8 mouse cellular contexts compared by ENCODE assay signal in the genomic region with DNA sequence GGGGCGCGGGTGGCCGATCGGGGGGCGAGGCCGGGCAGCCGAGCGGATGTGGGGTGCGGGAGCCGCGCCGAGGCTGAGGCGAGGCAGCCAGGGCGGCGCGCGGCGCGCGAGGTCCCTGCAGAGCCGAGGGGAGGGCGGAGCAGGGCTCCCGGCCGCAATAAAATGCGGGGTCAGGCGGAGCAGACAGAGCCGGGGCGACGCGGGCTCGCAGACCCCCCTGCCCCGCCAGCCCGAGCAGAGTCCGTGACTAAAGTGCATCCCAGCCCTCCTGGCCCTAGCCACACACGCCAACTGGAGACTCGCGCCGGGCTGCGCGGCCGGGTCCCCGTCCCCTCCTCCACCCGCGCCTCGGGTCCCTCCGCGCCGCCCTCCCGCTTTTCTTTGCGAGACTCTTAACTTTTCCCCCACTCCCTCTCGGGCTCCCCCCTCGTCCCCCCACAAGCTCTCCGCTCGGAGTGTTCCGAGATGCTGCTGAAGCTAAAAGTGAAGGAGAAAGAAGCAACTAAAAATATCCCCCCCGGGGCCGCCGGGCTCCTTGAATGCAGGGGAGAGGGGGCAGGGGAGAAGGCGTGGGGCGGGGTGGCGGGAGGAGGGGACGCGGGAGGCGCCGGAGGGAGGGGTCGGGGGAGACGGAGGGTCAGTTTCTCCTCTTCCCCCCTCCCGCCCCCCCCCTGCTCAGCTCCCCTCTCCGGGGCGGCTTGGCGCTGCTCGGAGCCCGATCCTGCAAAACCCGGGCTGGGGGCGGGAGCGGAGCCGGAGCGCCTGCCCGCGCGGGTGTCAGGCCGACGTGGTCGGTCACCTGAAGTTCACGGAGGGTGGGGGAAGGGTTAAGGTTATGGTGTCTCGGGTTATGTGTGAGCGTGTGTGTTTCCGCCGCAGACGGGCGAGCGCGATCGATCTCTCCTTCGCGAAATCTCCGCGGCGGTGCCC. TPM values are rescaled to one million over a fixed set of nuclear protein-coding genes. Genes with fewer than 3 reads are reported as not detected.
DNase-seq lines count a peak whose midpoint lies in the region; ATAC-seq lines count a peak whose summit lies in the region.

No protein-coding gene starts in this region.

- peaks cover 11% of the 10 kb centered on the region; the same call in 1 of the 2 replicates for H3K4me1 ChIP-seq in forebrain, embryonic 11.5 days (replicated peaks; ENCODE audit: control insufficient read depth, insufficient read depth, low read length)
- peaks cover 23% of the 10 kb centered on the region for H3K4me1 ChIP-seq in heart, embryonic 16.5 days (ENCODE audit: control insufficient read depth, insufficient read depth, low read length)
- no peaks in the 10 kb centered on the region; the same call in 1 of the 2 replicates for H3K4me1 ChIP-seq in liver, embryonic 16.5 days (ENCODE audit: control insufficient read depth, low read depth, low read length)
- H3K4me1 ChIP-seq in neural tube, embryonic 13.5 days (replicated peaks): peaks cover 48% of the 10 kb centered on the region

- ATAC-seq in forebrain, embryonic 11.5 days (replicated peaks; ENCODE audit: low FRiP score): peak; percentile 84
- ATAC-seq in heart, embryonic 16.5 days (replicated peaks; ENCODE audit: extremely low read depth, insufficient read depth, low FRiP score): peak; percentile 76
- ATAC-seq in liver, embryonic 16.5 days (ENCODE audit: low read depth): peak; percentile 60
- ATAC-seq in neural tube, embryonic 13.5 days (ENCODE audit: low read depth): peak; percentile 85

- no peaks in the 10 kb centered on the region for H3K9me3 ChIP-seq in forebrain, embryonic 11.5 days (ENCODE audit: control insufficient read depth, low read length)
- H3K9me3 ChIP-seq in heart, embryonic 16.5 days (replicated peaks; ENCODE audit: control insufficient read depth, low read length): no peaks in the 10 kb centered on the region
- no peaks in the 10 kb centered on the region for H3K9me3 ChIP-seq in liver, embryonic 16.5 days (replicated peaks; ENCODE audit: control insufficient read depth, low read length)
- no peaks in the 10 kb centered on the region for H3K9me3 ChIP-seq in neural tube, embryonic 13.5 days

- 1% methylated on average over 69 of the region's 99 CpGs for WGBS in forebrain, embryonic 11.5 days
- WGBS in heart, embryonic 16.5 days: under 1% methylated on average over 77 of the region's 99 CpGs
- under 1% methylated on average over 83 of the region's 99 CpGs for whole genome bisulfite sequencing in liver, embryonic 16.5 days (ENCODE audit: insufficient replicate concordance)
- WGBS in neural tube, embryonic 13.5 days: under 1% methylated on average over 85 of the region's 99 CpGs

- no peaks in the 10 kb centered on the region for H3K36me3 ChIP-seq in forebrain, embryonic 11.5 days (ENCODE audit: control insufficient read depth, insufficient read depth, low read length)
- no peaks in the 10 kb centered on the region for H3K36me3 ChIP-seq in heart, embryonic 16.5 days (ENCODE audit: control insufficient read depth, insufficient read depth)
- no peaks in the 10 kb centered on the region for H3K36me3 ChIP-seq in liver, embryonic 16.5 days (ENCODE audit: control insufficient read depth, insufficient read depth)
- H3K36me3 ChIP-seq in neural tube, embryonic 13.5 days: no peaks in the 10 kb centered on the region

- H3K27ac ChIP-seq in forebrain, embryonic 11.5 days (ENCODE audit: low read depth, low read length): peak overlapping the region; percentile 99
- peak overlapping the region; percentile 100 for H3K27ac ChIP-seq in heart, embryonic 16.5 days (ENCODE audit: low read length)
- H3K27ac ChIP-seq in liver, embryonic 16.5 days (ENCODE audit: low read length): peak overlapping the region; percentile 84
- H3K27ac ChIP-seq in neural tube, embryonic 13.5 days (replicated peaks): peak overlapping the region; percentile 100

- H3K4me3 ChIP-seq in forebrain, embryonic 11.5 days (ENCODE audit: low read depth, low read length): peak overlapping the region; percentile 81
- peak overlapping the region; percentile 70 for H3K4me3 ChIP-seq in heart, embryonic 16.5 days (ENCODE audit: low read length)
- H3K4me3 ChIP-seq in liver, embryonic 16.5 days (ENCODE audit: low read depth, low read length): peak overlapping the region; percentile 67
- H3K4me3 ChIP-seq in neural tube, embryonic 13.5 days: peak overlapping the region; percentile 90

- DNase-seq in CD4-positive, CD25-positive, alpha-beta regulatory T cell, adult 2 months (ENCODE audit: low read depth, low spot score): peak; percentile 76
- DNase-seq in brain, adult 2 months (ENCODE audit: low read depth, low spot score): peak; percentile 77
- peak; percentile 93 for DNase-seq in forebrain, embryonic 11.5 days (ENCODE audit: low spot score)
- DNase-seq in kidney, postnatal 36 days: peak; percentile 69 to 82
- peak; percentile 43 to 44 for DNase-seq in thymus, adult 18-20 months

- no peaks in the 10 kb centered on the region for H3K27me3 ChIP-seq in forebrain, embryonic 11.5 days (ENCODE audit: control insufficient read depth, insufficient read depth, low read length)
- no peaks in the 10 kb centered on the region for H3K27me3 ChIP-seq in heart, embryonic 16.5 days (ENCODE audit: control insufficient read depth, insufficient read depth, low read length)
- peaks cover 44% of the 10 kb centered on the region for H3K27me3 ChIP-seq in liver, embryonic 16.5 days (ENCODE audit: control insufficient read depth, insufficient read depth, low read depth, low read length)
- H3K27me3 ChIP-seq in neural tube, embryonic 13.5 days: no peaks in the 10 kb centered on the region

- H3K4me2 ChIP-seq in forebrain, embryonic 11.5 days (ENCODE audit: low read depth, low read length, severe bottlenecking): peak overlapping the region; percentile 79
- H3K4me2 ChIP-seq in heart, embryonic 16.5 days (ENCODE audit: low read depth, low read length): peak overlapping the region; percentile 80
- peak overlapping the region; percentile 68 for H3K4me2 ChIP-seq in liver, embryonic 16.5 days (ENCODE audit: low read depth, low read length)
- peak overlapping the region; percentile 77 for H3K4me2 ChIP-seq in neural tube, embryonic 13.5 days

- H3K9ac ChIP-seq in forebrain, embryonic 11.5 days (ENCODE audit: low read length): peak overlapping the region; percentile 98
- H3K9ac ChIP-seq in heart, embryonic 16.5 days (ENCODE audit: low read length): peak overlapping the region; percentile 99
- H3K9ac ChIP-seq in liver, embryonic 16.5 days (ENCODE audit: low read depth, low read length): peak overlapping the region; percentile 71
- peak overlapping the region; percentile 100 for H3K9ac ChIP-seq in neural tube, embryonic 13.5 days

RNA-seq across cellular contexts. Expression of a gene that starts 1.4 kb away (rescaled TPM):
- polyA plus RNA-seq in forebrain, embryonic 11.5 days (2014; fragmentation: Nextera tagmentation; extraction: Ambion mirVana): 11.7 and 13.1 TPM in 2 replicates
- 5.2 and 6.9 TPM in 2 replicates for polyA plus RNA-seq in heart, embryonic 16.5 days (2015; fragmentation: Nextera tagmentation; extraction: Ambion mirVana)
- 0.65 and 0.66 TPM in 2 replicates for polyA plus RNA-seq in liver, embryonic 16.5 days (2015; fragmentation: Nextera tagmentation; extraction: Ambion mirVana)
- polyA plus RNA-seq in neural tube, embryonic 13.5 days (2015; fragmentation: Nextera tagmentation; extraction: Ambion mirVana): 11.0 and 13.0 TPM in 2 replicates

Comparison
In these comparisons a context has a peak if more than half of its experiments do, and no peak if none do; other contexts are left out.
1. Peak in every context shown above with its lines: DNase-seq, ATAC-seq, H3K4me3 ChIP-seq and H3K27ac ChIP-seq.